Mouse (Mus musculus) inflammation-experienced regulatory T-cells, adult 6 months (primary cell): ENCODE data around the gene Qsox1. TPM values are rescaled to one million over a fixed set of nuclear protein-coding genes. Genes with fewer than 3 reads are reported as not detected.
A peak's percentile ranks its signal among the peaks of the same experiment; 100 is the strongest.

Experiments
- ATAC-seq: one replicate; pipeline ENCODE4 v1.8.0; 2017
- polyA plus RNA-seq, 3 experiments: library from polyadenylated mRNA; unstranded; fragments of 100-300 nt; shearing (Covaris generic); gene quantifications; one replicate each; pipeline ENCODE4 v1.2.1; 2017

The Qsox1 gene
- polyA plus RNA-seq, 3 experiments from 2014 or later, result 39.2 to 46.8 (median 44.1) TPM

DNA sequence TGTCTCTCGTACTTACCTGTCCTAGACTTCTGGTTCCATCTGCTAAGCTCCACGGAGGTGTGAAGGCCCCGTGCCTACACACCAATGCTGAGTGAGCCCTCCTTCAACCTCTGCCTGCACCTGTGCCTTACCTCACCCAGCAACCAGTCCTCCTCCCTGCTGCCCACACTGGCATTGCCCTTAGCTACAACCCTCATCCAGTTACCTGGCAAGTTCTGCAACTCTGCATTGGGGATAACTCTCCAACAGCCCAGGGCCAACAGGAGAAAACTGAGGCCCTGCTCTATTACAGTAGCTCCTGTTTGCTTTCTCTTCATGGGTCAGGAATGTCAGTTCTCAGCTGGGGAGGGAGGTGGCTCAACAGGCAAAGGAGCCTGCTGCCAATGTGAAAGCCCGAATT is 14.7 kb downstream of the Qsox1 start:
- ATAC-seq, result no peak

DNA sequence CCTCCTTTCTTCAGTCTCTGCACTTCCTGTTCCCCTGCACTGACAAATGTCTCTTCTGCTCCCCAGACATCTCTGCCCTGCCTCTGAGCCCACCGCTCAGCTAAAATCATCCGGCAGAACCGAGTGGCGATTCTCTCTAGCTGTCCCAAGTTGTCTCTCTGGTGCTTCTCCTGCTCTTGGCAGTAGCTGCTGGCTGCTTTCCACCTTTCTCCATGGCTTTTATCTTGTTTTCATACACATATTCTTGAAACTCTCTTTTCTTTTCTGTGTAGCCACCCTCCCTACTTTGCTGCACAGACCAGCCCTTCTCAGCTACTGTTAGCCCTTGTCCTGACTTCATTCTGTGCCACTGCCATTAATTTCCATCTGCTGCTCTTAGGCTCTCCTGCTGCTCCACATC is 15.3 kb downstream of the Qsox1 start:
- no peak for ATAC-seq

DNA sequence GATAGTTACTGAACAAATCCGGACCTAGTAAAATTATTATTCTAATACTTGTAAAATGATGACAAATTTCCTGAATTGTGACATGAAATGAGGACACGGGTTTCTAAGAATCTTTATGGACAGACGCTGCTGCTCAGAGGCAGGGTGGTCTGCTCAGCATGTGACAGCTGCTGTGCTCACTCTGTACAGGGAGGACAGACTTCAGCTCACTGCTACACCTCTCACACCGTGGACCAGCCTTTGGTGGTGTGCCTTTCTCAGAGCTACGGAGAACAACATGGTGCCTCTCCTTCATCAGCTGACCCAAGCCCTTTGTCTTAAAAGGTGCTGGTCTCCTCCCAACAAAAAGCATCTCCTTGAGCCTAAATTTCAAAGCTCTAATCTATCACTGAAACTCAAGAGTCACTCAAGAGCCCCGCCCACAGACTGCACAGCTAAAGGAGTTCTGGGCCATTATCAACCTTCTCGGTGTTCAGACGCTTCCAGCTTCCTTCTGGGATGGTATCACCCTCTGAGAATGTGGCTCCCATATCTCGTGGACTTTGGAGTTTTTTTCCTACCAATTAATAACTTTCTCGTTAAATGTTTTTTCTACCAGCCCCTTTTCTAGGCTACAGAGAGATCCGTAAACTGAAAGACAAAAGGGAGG is 15.8 kb downstream of the Qsox1 start:
- no peak for ATAC-seq

DNA sequence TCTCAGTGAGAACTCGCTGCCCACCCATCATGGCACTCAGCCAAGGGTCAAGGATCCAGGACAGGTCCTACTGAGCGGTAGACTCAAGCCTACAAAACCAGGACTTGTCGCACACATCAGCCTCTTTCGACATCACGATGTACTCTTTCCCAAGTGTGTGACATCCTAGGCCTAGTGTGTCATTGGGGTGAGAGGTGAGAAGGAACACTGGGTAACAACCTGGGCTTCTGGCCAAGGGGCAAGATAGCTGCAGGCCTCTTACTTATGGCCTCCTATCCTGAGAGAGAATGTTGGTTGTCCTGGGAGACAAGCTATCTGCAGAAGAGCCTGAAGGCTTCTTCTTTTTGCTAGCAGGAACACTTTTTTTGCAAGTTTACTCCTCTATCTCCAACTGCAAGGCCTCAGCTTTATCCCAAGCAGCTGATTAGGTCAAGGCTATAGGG is 16.9 kb downstream of the Qsox1 start:
- no peak for ATAC-seq

DNA sequence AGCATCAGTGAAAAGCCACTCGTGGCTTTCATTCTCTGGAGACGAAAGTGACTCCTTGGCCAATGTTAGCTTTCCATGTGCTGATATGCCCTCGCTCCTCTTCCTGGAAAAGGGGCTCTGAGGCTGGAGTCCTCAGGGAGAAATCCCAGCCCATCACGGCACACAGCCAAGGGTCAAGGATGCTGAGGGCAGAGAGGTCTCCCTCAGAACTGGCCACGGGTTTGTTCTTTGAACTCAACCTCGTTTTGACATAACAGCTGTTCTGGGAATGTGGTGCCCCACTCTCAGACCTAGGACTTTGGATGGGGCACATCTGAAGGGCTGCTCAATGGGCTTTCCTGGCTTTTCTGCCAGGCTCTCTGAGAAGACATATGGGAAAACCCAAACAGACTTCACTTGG is 17.8 kb downstream of the Qsox1 start:
- no peak for ATAC-seq

DNA sequence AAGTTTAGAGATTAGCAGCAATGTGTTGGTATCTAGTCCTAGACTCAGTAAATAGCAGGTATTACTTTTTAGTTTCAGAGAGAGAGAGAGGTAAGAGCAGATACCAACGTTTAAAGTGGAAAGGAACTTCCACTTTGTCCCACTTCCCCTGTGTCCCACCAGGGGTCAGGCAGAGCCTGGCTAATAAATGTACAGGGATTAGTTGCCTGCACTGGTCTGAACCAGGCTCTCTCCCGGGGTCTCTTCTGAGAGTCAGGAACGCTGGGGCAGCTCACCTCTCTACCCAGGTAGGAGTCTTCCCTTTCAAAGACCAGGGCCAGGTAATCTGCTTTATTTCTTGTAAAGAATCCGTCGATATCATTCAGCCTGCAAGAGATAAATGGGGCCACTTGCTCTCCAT is 20.8 kb downstream of the Qsox1 start:
- ATAC-seq, result peak; percentile 17

DNA sequence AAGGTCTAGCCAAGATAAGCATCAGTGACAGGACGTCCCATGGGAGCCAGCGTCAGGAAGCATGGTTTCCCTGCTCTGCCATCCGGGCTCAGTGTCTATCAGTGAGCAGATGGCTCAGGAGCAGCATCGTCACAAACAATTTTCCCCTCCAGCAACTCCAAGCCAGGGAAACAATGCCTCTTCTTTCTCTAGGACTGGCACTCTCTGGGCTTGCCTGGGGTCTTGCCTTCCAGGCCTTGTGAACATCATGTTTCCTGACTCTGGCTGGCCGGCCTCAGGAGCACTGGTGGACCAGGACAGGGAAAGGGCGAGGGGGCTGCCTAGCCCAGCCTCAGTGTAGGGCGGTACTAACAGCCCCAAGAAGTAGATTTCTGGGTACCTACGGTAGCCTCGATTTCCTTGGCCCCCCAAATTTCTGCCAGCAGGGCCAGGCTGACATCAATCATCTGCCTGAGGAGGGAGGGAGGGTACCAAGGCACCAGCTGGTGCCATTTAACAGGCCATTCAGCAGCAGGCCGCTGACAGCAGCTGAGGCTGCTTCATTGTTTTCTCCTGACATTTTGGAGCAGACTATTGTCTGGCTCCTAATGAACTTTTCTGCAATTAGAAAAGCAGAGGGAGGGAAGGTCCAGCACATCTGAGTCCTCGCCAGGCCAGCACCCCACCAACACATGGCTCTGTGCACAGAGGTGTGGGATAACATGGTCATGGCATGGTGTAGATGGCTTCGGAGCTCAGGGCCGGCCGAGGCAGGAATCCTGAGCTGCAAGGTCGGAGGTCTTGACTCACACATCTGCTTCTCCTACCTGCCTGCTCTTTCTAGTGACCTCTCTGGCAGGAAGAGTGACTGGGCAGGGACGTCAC is 22.3 kb downstream of the Qsox1 start:
- ATAC-seq, result no peak

DNA sequence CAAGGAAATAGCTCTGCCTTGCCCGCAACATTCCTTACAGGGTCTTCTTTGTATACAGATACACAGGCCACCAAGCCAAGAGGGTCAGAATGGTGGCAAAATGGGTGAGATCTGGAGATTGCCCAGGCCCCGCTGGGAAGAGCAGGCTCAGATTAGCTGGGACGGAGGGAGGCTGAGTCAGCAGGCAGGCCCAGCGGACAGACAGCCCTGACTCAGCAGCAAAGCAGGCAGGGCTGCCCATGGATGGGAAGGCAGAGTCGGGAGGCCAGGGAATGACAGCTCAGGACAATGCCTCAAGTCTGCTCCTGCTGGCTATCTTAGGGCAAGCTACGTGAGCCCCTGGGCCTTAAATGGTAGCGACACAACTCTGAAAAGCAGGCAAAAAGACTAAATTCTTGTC is 26.8 kb downstream of the Qsox1 start:
- ATAC-seq, result no peak

DNA sequence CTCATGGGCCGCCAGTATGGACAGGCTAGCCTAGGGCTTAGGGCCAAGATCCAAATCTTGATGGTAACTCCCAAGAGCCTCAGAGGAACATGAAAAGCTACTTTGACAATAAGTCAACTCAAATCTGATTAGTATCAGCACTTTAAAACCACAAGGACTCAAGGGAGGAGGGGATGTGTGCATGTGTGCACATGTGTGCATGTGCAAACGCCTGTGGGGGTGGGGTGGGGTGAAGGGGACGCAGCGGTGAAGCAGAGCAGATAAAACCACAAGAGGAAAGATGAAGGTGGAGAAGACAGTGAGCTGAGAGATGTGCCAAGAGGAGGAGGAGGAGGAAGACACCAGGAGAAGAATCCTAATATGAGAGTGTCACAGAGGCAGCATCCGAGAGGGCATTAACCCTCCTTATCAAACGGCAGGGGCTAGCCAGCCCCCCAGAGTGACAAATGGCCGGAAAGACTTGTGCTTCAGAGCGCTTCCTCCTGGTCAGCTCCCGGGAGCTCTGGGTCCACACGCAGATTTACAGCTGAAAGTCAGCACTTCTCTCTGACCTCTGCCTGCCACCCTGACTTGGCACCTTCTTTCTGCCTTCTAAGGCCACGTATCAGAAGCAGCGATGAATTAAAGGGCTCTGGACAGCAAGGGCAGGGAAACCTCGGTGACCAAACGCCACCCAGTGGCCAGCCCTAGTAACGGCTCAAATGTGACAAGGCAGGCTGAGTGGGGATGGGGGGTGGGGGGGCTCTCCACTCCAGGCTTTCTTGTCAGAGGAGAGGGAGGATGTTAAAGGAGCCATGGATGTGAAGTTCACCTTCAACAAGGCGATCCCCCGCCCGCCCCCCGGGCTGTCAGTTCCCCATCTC is 28.1 kb downstream of the Qsox1 start:
- peak; percentile 72 for ATAC-seq

DNA sequence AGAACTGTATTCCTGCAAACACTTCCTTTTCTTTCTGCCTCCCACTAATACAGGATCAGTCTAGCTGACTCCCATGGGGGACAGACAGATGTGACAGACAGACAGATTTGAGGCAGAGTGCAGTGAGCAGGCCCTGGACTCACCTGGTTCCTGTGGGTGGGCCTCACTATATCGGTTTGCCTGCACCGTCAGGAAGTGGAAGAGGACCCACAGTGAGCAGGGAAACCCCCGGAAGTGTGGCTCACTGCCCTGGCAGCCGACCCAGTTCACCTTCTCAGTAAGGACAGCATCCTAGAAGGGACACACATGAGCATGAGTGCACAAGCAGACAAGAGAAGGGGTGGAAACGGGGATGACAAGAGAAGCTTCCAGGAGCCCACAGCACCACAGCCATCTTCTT is 30.3 kb downstream of the Qsox1 start:
- ATAC-seq, result peak; percentile 61

DNA sequence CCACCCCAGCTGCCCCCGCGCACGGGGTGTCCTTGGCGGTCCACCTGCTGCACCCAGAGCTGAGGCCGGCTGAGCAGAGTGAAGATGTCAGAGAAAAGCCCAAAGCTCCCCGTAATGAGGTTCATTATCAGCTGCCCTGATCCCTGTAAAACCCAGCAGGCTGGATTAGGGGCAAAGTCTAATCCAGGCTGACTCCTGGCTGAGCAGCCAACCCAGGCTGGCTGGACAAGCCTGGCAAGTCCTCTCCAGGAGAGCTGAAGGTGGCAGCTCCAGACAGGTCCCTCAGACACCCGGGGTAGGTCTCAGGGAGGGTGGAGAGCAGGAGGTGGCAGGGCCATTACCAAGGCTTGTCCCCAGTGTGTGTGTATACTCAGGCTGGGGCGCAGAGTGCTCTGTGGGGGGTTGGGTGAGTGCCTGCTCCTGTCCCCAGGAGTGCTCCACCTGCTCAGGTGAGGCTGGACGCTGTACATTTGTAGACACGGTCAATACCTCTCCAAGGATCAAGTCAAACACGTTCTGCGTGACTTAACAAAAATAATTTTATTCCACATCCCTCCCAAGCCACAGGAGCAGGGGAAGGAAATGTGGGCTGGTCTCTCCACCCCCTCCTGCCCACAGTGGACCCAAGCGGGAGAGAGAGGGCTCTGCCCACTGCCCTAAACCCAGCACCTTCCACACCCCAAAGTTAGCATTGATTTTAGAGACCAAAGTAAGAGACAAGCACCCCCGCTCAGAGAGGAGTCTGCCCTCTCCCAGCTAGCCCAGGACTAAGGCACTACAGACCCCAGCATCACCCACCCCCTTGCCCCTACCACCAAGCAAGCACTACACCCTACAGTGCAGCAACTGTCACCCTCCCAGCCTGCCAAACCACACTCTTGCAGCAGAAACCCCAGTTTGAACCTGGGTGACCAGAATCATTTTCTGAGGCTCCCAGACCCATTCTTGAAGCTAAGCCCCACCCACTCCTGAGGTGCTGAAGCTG is 34.8 kb downstream of the Qsox1 start:
- ATAC-seq, result no peak

DNA sequence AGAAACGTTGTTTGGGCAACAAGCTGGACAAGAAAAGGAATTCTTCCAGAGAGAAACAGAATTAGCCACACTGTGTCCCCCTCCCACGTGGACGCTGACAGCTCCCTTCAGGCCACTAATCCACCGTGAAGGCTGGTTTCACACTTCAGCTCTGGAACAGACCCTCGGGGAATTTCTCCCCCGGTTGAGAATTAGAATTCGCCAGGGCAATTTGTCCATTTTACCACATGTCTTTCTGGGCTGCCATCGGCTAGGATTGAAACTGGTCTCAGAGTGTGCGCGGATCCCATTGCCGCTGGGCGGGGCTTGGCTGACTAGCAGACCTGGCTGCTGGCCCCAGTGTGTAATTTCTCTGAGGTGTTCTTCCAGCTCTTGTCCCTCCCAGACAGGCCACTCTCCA is 53.5 kb downstream of the Qsox1 start:
- no peak for ATAC-seq

DNA sequence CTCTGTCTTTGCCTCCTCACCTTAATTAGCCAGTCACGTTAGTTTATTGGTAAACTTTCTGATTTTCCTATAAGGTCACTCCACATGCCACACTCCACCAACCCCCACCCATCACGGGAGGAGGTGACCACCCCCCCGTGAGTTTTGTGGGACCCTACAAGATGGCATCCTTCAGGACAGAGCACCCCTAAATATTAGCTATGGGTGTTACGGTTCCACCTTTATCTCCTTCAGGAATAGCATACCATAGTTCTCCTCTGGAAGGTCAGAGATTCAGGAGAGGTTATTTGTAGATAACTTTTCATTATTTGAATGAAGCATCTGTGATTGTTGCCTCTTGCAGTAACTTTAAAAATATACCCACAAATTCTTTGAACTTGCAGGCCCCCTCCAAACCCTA is 54.0 kb downstream of the Qsox1 start:
- ATAC-seq, result no peak

DNA sequence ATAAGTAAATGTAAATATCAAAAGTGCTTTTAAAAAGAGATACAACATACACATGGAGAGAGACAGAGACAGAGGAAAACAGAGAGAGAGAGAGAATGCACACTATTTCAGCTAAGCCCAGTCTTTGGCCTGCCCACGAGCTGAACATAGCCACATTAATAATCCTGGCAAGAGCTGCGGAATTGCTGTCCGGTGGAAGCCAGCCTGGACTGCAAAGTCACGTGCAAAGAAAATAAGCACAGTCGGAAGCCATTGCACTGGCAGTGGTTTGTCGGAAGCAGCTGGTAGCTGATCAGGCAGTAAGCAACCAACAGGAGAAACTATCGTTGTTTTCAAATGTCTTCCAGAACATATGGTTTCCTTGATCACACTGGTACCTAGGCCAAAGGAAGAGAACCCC is 55.1 kb downstream of the Qsox1 start:
- no peak for ATAC-seq

DNA sequence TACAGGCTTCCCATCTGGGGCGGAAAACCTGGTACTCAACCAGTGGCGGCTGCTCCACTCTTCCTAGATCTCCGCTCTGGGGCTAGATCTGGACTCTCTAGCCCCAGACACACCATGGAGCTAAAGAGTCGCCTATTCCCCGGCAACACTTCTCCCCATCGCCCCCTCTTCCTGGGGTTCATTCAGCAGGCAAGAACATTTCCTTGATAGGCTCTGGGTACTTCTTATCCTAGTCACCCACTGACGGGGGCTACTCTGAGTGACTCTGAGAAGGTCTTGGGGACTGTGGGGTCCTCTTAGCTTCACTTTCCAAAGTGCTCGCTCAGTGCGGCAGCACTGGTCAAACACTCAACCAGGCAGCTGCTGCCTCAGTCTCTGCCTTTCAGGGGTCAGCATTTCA is 59.3 kb downstream of the Qsox1 start:
- no peak for ATAC-seq

DNA sequence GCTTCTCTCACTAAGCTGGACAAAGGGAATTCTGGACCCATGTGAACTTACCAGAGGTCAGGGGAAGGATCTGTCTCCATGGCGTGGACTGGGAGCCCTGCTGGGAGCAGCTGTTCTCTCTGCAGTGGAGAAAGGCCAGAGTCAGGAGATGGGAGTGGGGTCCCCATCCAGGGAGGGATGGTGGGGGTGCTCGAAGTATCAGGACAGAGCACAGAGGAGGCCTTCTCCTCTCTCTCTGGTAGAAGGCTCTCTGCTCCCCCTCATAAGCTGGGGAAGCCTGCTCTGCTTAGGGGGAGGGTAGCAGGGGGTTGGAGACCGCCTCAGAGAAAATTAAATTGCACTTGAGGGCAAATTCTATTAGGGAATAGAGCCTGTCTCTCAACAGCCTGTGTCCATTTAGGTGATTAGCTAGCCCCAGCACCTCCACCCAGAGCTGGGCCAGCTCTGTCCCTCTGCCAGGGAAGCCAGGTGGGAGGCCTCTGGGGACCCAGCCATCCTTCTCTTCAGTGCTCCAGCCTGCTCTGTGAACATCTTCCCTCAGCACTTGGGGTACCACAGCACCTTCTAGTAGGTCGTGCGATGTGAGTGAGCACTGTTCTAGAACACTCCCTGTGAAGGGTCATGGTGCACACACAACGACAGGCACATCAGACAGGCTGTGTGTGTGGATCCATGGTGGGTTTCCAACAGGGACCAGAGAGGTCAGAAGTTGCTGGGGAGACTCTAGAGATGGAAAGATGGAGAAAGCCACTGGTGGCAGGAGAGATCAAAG is 61.0 kb downstream of the Qsox1 start, which contains the start of gene Lhx4:
Lhx4 (minus strand) TSS at position 201 of the 772 bp plus-strand sequence.
- ATAC-seq, result no peak

DNA sequence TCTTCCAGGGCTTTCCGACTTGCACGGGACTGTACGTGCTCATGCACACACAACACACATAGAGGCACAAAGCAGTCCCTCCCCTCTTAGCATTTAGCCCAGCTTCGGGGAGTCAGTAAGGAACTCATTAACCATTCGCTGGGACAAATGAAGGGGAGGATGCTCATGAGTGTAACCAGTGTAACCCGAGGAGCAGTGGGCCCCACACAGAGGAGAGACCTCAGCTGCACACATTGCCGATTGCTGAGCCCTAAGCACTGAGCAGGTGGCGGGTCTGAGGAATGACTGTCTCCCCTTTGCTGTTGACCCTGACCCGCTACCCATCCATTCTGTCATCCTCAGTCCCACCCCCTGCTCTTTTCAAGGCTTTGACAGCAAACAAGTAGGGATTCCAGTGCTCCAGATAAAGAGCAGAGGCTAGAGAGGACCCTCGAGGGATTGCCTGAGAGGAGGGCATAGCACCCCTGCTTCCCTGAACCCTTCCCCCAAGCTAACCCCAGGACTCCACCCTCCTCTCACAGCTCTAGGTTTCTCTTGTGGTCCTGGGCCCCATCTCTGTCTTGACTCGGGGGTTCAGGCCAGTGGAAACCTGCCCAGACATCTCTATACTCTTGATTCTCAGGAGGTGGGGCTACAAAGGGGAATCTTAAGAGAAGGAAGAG is 62.0 kb downstream of the Qsox1 start:
- no peak for ATAC-seq

DNA sequence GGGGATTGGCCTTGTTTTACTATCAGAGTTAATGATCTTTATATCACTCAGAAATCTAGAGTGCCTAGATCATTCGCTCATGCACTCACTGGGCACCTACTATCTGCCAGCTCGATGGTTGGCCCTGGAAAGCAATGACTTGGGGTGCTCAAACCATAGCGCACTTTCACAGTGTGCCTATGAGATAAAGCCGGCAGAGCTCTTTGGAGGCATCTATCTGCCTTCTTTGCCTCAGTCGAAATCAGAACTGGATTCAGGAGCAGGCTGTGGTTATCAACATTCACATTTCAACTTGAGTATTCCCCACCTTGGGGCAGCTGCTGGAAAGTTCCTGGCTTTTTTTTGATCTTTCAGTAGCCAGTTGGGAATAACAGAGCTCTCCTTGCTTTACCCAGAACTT is 64.8 kb downstream of the Qsox1 start:
- ATAC-seq, result no peak

DNA sequence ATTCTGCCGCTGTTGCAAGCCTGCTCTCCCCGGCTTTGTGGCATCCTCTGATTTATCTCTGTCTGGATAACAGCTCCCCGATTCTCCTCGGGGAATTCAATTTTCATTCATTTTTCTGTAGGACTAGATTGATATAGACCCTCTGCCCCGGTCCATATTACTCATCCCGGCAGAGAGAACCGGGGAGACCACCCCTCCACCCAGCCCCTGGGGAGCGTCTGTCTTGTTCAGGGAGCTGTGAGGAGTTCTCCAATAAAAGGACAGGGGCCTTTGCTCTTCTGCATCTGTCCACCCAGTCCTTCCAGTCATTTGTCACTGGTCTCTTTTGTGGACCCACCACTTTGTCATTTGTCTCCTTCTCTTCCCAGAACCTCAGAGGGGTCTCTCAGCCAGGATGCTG is 65.7 kb downstream of the Qsox1 start:
- no peak for ATAC-seq
